Mouse (Mus musculus): ENCODE data around the gene Tmem268. TPM values are rescaled to one million over a fixed set of nuclear protein-coding genes. Genes with fewer than 3 reads are reported as not detected.

Tmem268 gene
- polyA plus RNA-seq, 1 experiment from 2014 or later = 12.8 TPM

DNA sequence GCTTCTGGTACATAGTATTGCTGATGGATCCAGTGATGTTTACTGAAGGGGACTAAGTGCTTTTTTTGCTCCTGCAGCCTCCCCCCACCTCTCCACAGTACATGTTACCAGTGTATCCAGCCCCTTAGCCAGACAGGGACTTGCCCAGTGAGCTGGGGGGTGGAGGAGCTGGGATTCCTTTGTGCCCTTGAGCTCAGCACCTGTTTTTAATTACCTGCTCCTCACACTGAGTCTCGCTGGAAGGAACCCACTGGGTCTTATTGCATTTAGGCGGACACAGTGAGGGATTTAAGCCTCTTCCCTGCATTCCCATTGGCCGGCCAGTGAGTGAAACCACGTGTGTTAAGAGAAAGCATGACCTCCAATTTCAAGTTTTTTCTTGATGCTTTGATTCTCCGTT is 24.0 kb downstream of the Tmem268 start:
- Histone ChIP-seq H3K9ac (no peak overlapping the region), H3K27ac (no peak overlapping the region), H3K4me2 (replicated peaks) (no peak overlapping the region), H3K9me3 (no peaks in the 10 kb centered on the region), H3K4me3 (replicated peaks) (no peak overlapping the region), H3K4me1 (replicated peaks) (0 out of 2 replicates have a peak, but pooled peaks cover 4% of the 10 kb centered on the region), H3K27me3 (replicated peaks) (no peaks in the 10 kb centered on the region), H3K36me3 (0 out of 2 replicates have a peak, but pooled peaks cover 2% of the 10 kb centered on the region)
- WGBS = 83% methylated on average over 5 of the region's 5 CpGs
- ATAC-seq = no peak

DNA sequence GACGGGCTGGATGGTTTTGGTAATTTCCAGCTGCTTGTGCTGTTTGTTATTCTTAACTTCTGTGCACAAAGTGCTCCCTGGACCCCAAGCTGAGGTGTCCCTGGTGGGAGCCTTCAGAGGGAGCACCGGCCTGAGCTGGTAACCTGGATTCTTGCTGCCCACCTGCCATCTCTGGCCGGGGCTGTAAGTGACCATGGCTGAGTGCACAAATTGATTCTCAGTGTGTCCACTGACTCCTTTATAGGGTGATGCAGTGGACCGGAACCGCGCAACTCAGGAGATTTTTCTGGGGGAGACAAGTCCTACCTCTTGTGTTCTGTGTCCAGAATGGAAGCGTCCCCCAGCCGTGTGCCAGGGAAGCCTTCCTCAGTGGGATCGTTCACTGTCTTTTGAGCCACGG is 26.6 kb downstream of the Tmem268 start:
- H3K27ac ChIP-seq = no peak overlapping the region
- H3K36me3 ChIP-seq = 0 out of 2 replicates have a peak, but pooled peaks cover 2% of the 10 kb centered on the region
- 93% methylated on average over 10 of the region's 10 CpGs for WGBS
- H3K4me1 ChIP-seq (replicated peaks) = no peaks in the 10 kb centered on the region
- H3K4me2 ChIP-seq (replicated peaks) = no peak overlapping the region
- no peak overlapping the region for H3K4me3 ChIP-seq (replicated peaks)
- no peaks in the 10 kb centered on the region for H3K9me3 ChIP-seq
- H3K9ac ChIP-seq = no peak overlapping the region
- H3K27me3 ChIP-seq (replicated peaks) = no peaks in the 10 kb centered on the region
- no peak for ATAC-seq

- H3K27me3 ChIP-seq (replicated peaks) = no peaks in the 10 kb centered on the region
- no peaks in the 10 kb centered on the region for H3K9me3 ChIP-seq
- H3K4me1 ChIP-seq (replicated peaks) = no peaks in the 10 kb centered on the region
- ATAC-seq = no peak
- no peak overlapping the region for H3K4me3 ChIP-seq (replicated peaks)
- no peak overlapping the region for H3K27ac ChIP-seq
- 68% methylated on average over 2 of the region's 2 CpGs for WGBS
- H3K4me2 ChIP-seq (replicated peaks) = no peak overlapping the region
- H3K9ac ChIP-seq = no peak overlapping the region
- 0 out of 2 replicates have a peak, but pooled peaks cover 2% of the 10 kb centered on the region for H3K36me3 ChIP-seq
These were observed 27.7 kb downstream of the Tmem268 start for GRCm38 (mm10) chr4:63586240-63586639.

- 85% methylated on average over 7 of the region's 7 CpGs for WGBS
- no peak overlapping the region for H3K4me3 ChIP-seq (replicated peaks)
- ATAC-seq = no peak
- H3K4me2 ChIP-seq (replicated peaks) = no peak overlapping the region
- H3K4me1 ChIP-seq (replicated peaks) = peaks cover 7% of the 10 kb centered on the region
- H3K27me3 ChIP-seq (replicated peaks) = no peaks in the 10 kb centered on the region
- no peak overlapping the region for H3K9ac ChIP-seq
- no peaks in the 10 kb centered on the region for H3K36me3 ChIP-seq
- H3K27ac ChIP-seq = no peak overlapping the region
- no peaks in the 10 kb centered on the region for H3K9me3 ChIP-seq
These were observed 31.4 kb downstream of the Tmem268 start for GRCm38 (mm10) chr4:63589987-63590386.

DNA sequence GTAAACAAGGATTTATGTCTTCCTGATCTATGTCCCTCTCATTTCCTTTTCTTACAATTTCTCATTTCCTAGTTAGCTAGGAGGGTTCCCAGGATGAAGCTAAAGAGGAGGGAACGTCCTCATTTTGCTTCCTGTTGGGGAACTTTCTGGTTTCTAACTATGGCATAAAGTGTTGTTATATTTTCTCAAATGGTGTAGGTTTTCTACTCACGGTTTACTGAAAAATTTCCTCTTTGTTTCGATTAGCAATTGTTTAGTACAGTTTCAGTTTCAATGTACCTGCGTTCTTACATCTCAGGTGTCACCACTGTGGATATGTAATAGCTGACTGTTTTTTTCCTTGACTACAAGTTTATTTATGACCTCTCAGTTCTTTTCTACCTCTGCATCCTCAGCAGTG is 32.0 kb downstream of the Tmem268 start:
- WGBS = 77% methylated on average over 4 of the region's 4 CpGs
- Histone ChIP-seq H3K36me3 (no peaks in the 10 kb centered on the region), H3K4me1 (replicated peaks) (peaks cover 13% of the 10 kb centered on the region), H3K9me3 (no peaks in the 10 kb centered on the region), H3K27me3 (replicated peaks) (no peaks in the 10 kb centered on the region), H3K27ac (no peak overlapping the region), H3K4me3 (replicated peaks) (no peak overlapping the region), H3K4me2 (replicated peaks) (no peak overlapping the region), H3K9ac (no peak overlapping the region)
- no peak for ATAC-seq

- Histone ChIP-seq H3K27me3 (replicated peaks) (no peaks in the 10 kb centered on the region), H3K27ac (peak overlapping the region; percentile 32; the same call in 1 of the 2 replicates), H3K36me3 (no peaks in the 10 kb centered on the region), H3K4me1 (replicated peaks) (peaks cover 18% of the 10 kb centered on the region), H3K9ac (no peak overlapping the region), H3K4me3 (replicated peaks) (no peak overlapping the region), H3K4me2 (replicated peaks) (no peak overlapping the region), H3K9me3 (no peaks in the 10 kb centered on the region)
- no peak for ATAC-seq
- WGBS = 51% methylated on average over 5 of the region's 5 CpGs
These were observed 36.0 kb downstream of the Tmem268 start for GRCm38 (mm10) chr4:63594459-63595110.

DNA sequence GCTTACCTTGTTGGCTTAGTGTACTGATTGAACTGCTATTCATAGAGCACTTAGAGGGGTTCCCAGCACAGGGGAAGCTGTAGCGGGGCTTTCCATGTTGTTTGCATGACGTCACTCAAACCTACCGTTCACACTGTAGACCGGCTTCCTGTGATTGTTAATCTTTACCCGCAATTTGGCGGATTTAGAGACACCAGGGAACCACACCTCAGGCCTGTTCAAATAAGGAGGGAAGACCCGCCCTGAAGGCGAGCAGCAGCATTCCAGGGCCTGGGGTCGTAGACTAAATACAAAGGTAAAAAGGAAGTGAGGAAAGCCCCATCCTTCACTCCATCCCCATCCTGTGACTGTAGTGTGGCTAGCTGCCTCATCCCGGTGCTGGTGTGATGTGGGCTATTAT is 36.7 kb downstream of the Tmem268 start:
- H3K27ac ChIP-seq = no peak overlapping the region
- H3K9me3 ChIP-seq = no peaks in the 10 kb centered on the region
- H3K4me2 ChIP-seq (replicated peaks) = no peak overlapping the region
- no peak overlapping the region for H3K9ac ChIP-seq
- H3K4me3 ChIP-seq (replicated peaks) = no peak overlapping the region
- peak; percentile 19; the same call in 1 of the 2 replicates for ATAC-seq
- 45% methylated on average over 10 of the region's 10 CpGs for WGBS
- H3K36me3 ChIP-seq = no peaks in the 10 kb centered on the region
- H3K27me3 ChIP-seq (replicated peaks) = no peaks in the 10 kb centered on the region
- H3K4me1 ChIP-seq (replicated peaks) = peaks cover 18% of the 10 kb centered on the region

- H3K9ac ChIP-seq = no peak overlapping the region
- H3K4me1 ChIP-seq (replicated peaks) = peaks cover 18% of the 10 kb centered on the region
- 68% methylated on average over 4 of the region's 4 CpGs for WGBS
- ATAC-seq = peak; percentile 73
- no peaks in the 10 kb centered on the region for H3K36me3 ChIP-seq
- H3K27ac ChIP-seq = no peak overlapping the region
- H3K4me3 ChIP-seq (replicated peaks) = no peak overlapping the region
- H3K27me3 ChIP-seq (replicated peaks) = no peaks in the 10 kb centered on the region
- no peaks in the 10 kb centered on the region for H3K9me3 ChIP-seq
- H3K4me2 ChIP-seq (replicated peaks) = no peak overlapping the region
These were observed 37.4 kb downstream of the Tmem268 start for GRCm38 (mm10) chr4:63596010-63596409.

DNA sequence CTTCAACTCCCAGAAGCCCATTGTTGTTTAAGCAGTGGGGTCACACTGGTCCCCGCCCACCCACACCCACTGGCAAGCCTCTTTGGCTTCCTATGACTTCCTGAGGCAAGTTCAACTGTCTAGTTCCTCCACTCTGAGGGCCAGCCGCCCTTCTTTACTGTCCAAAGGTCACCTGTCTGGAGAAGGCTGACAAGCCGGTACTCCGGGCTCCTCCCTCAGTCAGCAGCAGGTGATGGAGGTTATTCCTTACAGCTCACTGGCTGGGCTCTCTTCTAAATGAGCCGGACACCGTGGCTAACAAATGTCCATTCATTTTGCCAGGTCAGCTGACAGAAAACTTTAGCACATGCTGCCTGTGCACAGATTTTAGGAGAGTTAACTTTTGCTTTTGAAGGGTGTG is 42.2 kb downstream of the Tmem268 start:
- WGBS = 63% methylated on average over 6 of the region's 6 CpGs
- H3K36me3 ChIP-seq = no peaks in the 10 kb centered on the region
- peaks cover 3% of the 10 kb centered on the region; the same call in 1 of the 2 replicates for H3K4me1 ChIP-seq (replicated peaks)
- ATAC-seq = peak; percentile 91
- H3K4me3 ChIP-seq (replicated peaks) = no peak overlapping the region
- no peak overlapping the region for H3K4me2 ChIP-seq (replicated peaks)
- no peaks in the 10 kb centered on the region for H3K27me3 ChIP-seq (replicated peaks)
- H3K9me3 ChIP-seq = no peaks in the 10 kb centered on the region
- H3K9ac ChIP-seq = no peak overlapping the region
- no peak overlapping the region for H3K27ac ChIP-seq

DNA sequence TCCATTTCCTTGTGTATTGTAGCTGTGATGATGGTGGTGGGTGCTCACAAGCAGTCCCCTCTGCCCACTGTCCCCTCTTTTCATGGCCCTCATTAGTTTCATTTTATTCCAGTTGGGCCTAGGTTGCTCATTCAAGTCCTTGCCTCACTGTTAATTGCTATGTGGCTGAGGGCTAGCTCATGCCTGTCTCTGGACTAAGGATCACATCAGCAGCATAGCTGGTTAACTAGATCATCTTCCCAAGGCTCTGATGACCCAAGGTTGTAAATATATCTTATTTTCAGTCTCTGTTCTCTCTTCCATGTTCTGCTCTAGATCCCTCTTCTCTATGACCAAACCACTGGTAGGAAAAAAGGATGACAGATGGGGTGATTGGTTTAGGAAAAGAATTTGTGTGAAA is 42.7 kb downstream of the Tmem268 start:
- no peak overlapping the region for H3K27ac ChIP-seq
- no peak overlapping the region for H3K4me3 ChIP-seq (replicated peaks)
- H3K4me1 ChIP-seq (replicated peaks) = no peaks in the 10 kb centered on the region
- ATAC-seq = no peak
- no peaks in the 10 kb centered on the region for H3K9me3 ChIP-seq
- no peak overlapping the region for H3K9ac ChIP-seq
- no peaks in the 10 kb centered on the region for H3K27me3 ChIP-seq (replicated peaks)
- no peaks in the 10 kb centered on the region for H3K36me3 ChIP-seq
- H3K4me2 ChIP-seq (replicated peaks) = no peak overlapping the region

- ATAC-seq = no peak
- H3K9ac ChIP-seq = no peak within 1 kb of the TSS
- no peak within 1 kb of the TSS for H3K4me3 ChIP-seq (replicated peaks)
- H3K4me2 ChIP-seq (replicated peaks) = no peak within 1 kb of the TSS
- H3K4me1 ChIP-seq (replicated peaks) = no peaks in the 10 kb centered on the region
- no peak within 1 kb of the TSS for H3K27ac ChIP-seq
- no peaks in the 10 kb centered on the region for H3K36me3 ChIP-seq
- H3K9me3 ChIP-seq = no peaks in the 10 kb centered on the region
- 75% methylated on average over 3 of the region's 3 CpGs for WGBS
- H3K27me3 ChIP-seq (replicated peaks) = no peaks in the 10 kb centered on the region
These were observed 46.4 kb downstream of the Tmem268 start, which contains the start of gene Gm11213 for GRCm38 (mm10) chr4:63604945-63605344. TSS of gene Gm11213 (minus strand) at chr4:63605261.

DNA sequence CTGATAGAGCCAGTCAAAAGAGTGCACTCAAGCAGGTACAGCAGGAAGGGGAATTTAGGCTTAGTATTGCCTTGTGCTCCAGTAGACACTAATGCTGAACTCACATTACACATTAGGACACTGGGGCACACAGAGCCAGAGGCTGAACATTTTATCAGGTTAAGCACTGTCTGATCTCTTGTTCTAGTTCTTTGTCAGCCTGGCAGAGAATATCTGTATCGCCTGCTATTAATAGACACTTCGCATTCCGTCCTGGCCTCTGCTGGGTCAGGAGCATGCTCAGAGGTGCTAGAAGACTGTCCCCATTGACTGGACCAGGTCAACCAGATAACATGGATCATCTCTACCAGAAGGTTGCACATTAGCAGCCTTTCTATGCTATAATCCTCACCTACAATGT is 47.0 kb downstream of the Tmem268 start:
- Histone ChIP-seq H3K27ac (no peak overlapping the region), H3K9ac (no peak overlapping the region), H3K4me1 (replicated peaks) (no peaks in the 10 kb centered on the region), H3K4me3 (replicated peaks) (no peak overlapping the region), H3K9me3 (no peaks in the 10 kb centered on the region), H3K27me3 (replicated peaks) (no peaks in the 10 kb centered on the region), H3K4me2 (replicated peaks) (no peak overlapping the region), H3K36me3 (no peaks in the 10 kb centered on the region)
- 88% methylated on average over 3 of the region's 3 CpGs for WGBS
- no peak for ATAC-seq

GRCm38 (mm10) chr4:63605968-63606367 is 47.4 kb downstream of the Tmem268 start:
- Histone ChIP-seq H3K9me3 (no peaks in the 10 kb centered on the region), H3K4me3 (replicated peaks) (no peak overlapping the region), H3K27me3 (replicated peaks) (no peaks in the 10 kb centered on the region), H3K9ac (no peak overlapping the region), H3K4me1 (replicated peaks) (no peaks in the 10 kb centered on the region), H3K27ac (no peak overlapping the region), H3K4me2 (replicated peaks) (no peak overlapping the region), H3K36me3 (no peaks in the 10 kb centered on the region)
- 47% methylated on average over 1 of the region's 1 CpGs for WGBS
- ATAC-seq = peak; percentile 65
